Mouse (Mus musculus): ENCODE measurements at regions not wholly inside any gene's neighbourhood (a gene's known extent, or its start where the extent isn't known, plus 50 kb on each side); places are given as distances from the start of the nearest gene placed in this dataset.

GRCm38 (mm10) chr2:34065090-34065489 is 177.3 kb upstream of the Mvb12b start:
- TF ChIP-seq CTCF (IDR thresholded peaks at IDR 0.05; ENCODE audit: low read depth) (no peak), EP300 (IDR thresholded peaks at IDR 0.05; ENCODE audit: low read depth) (no peak)
